ENCODE assay signal across 9 mouse cellular contexts in the genomic region with DNA sequence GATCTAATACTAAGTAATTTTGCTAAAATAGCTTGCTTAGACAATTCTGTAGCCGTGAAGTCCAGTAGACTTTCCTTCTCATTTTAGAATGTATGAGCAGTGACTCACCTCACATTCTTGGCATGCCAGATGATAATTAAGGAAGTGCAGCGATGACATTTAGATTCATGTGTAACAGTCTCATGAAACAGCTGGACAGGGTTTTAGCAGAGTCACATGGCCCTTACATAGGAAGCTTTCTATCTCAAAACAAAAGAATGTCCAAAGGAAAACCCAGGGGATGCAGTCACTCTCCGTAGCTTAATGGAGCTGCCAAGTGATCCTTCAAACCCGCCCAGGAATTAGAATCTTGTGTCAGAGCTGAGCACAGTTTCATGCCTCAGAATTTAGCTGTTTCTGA. TPM values are rescaled to one million over a fixed set of nuclear protein-coding genes. Genes with fewer than 3 reads are reported as not detected.
DNase-seq lines count a peak whose midpoint lies in the region; ATAC-seq and TF ChIP-seq lines count a peak whose summit lies in the region.
"Had no signal": no experiment of that assay in that cellular context is flagged by ENCODE, and none has a peak within 500 bp of the region (broad histone marks: within the 10 kb centered on the region; RNA-seq: fewer than 3 reads in every experiment).

No protein-coding gene starts in this region.

- H3K27me3 ChIP-seq in Patski: no peaks in the 10 kb centered on the region
- H3K27me3 ChIP-seq: midbrain, embryonic 12.5 days had no signal

- in situ Hi-C loops in Patski (cut with MboI; ENCODE audit: low pct_unique_long_range_greater_than_20kb): no loop called here

- H3K27ac ChIP-seq in embryonic fibroblast, embryonic 13.5 days (ENCODE audit: insufficient read depth, low read length): peak overlapping the region; percentile 31; the same call in 1 of the 2 replicates
- H3K27ac ChIP-seq: midbrain, embryonic 12.5 days had no signal

- peak; percentile 98 for ATAC-seq in Patski

- H3K4me3 ChIP-seq in embryonic fibroblast, embryonic 13.5 days (ENCODE audit: insufficient read depth, low read length): no peak overlapping the region
- H3K4me3 ChIP-seq: midbrain, embryonic 12.5 days had no signal

- POLR2A ChIA-PET in Patski (lab: Charles Lee): no interaction called here

- TF ChIP-seq CTCF in Patski (IDR thresholded peaks at IDR 0.05): no peak
- no peak for TF ChIP-seq CTCF in embryonic fibroblast, embryonic 13.5 days (IDR thresholded peaks at IDR 0.05; ENCODE audit: borderline replicate concordance, insufficient read depth, low read length)

- DNase-seq in kidney, adult 9 months: peak; percentile 26
- no peak for DNase-seq in kidney, adult 18-20 months
- DNase-seq in Patski (ENCODE audit: low read depth, low spot score): peak; percentile 55
- DNase-seq in kidney, postnatal 14 days: peak; percentile 24
- no peak for DNase-seq in spleen, postnatal 10 days (ENCODE audit: low spot score in 2 of 2)
- DNase-seq in layer of hippocampus, adult 9-10 months (ENCODE audit: low spot score): no peak
- DNase-seq in thymus, postnatal 0 days (ENCODE audit: low spot score): no peak

- peaks cover 6% of the 10 kb centered on the region for H3K4me1 ChIP-seq in embryonic fibroblast, embryonic 13.5 days (ENCODE audit: control insufficient read depth, insufficient read depth, low read length)
- H3K4me1 ChIP-seq: midbrain, embryonic 12.5 days had no signal

- CTCF ChIA-PET in Patski (lab: Charles Lee): no interaction called here

- TF ChIP-seq POLR2A in embryonic fibroblast, embryonic 13.5 days (IDR thresholded peaks at IDR 0.05; ENCODE audit: low read depth, low read length): peak; percentile 19; the same call in 1 of the 2 replicates

RNA-seq across cellular contexts. Expression of a gene that starts 33.8 kb away (rescaled TPM):
- polyA plus RNA-seq in Patski (2021): not detected
- 0.18 and 0.32 TPM in 2 replicates for polyA plus RNA-seq in embryonic fibroblast, embryonic 13.5 days (2011; ENCODE audit: insufficient read length, low read depth, missing spikeins)
- 1.1 and 1.4 TPM in 2 replicates for polyA plus RNA-seq in thymus, postnatal 0 days (2015; fragmentation: Nextera tagmentation; extraction: Ambion mirVana)

Comparison
In these comparisons a context has a peak if more than half of its experiments do, and no peak if none do; other contexts are left out.
1. DNase-seq: peak in kidney, adult 9 months (single experiment), Patski (single experiment) and kidney, postnatal 14 days (single experiment); none in kidney, adult 18-20 months (single experiment), spleen, postnatal 10 days (0 of 2), layer of hippocampus, adult 9-10 months (single experiment) and thymus, postnatal 0 days (single experiment).